Mouse (Mus musculus) heart, embryonic 10.5 days (tissue): ENCODE data around the gene Skp2. TPM values are rescaled to one million over a fixed set of nuclear protein-coding genes. Genes with fewer than 3 reads are reported as not detected.

Experiments used
- DNase-seq: peaks from one replicate; pipeline ENCODE4 v3.0.0-alpha.2; 2017; ENCODE audit warnings: low spot score
- H3K27ac ChIP-seq: fragments of 300-500 bp; sonication (generic); 2 replicates; pipeline ENCODE4 v1.5.1; 2016; ENCODE audit warnings: mild to moderate bottlenecking
- H3K27me3 ChIP-seq: fragments of 300-500 bp; sonication (generic); 2 replicates; pipeline ENCODE4 v1.6.1; 2016; ENCODE audit warnings: mild to moderate bottlenecking; ENCODE audit not compliant: poor library complexity, insufficient read depth, severe bottlenecking
- H3K36me3 ChIP-seq: fragments of 300-500 bp; sonication (generic); 2 replicates; pipeline ENCODE4 v1.6.1; 2016; ENCODE audit warnings: mild to moderate bottlenecking, moderate library complexity
- H3K4me1 ChIP-seq: fragments of 300-500 bp; sonication (generic); 2 replicates; pipeline ENCODE4 v1.6.1; 2016; ENCODE audit warnings: mild to moderate bottlenecking
- H3K4me3 ChIP-seq: fragments of 300-500 bp; sonication (generic); 2 replicates; pipeline ENCODE4 v1.5.1; 2016; ENCODE audit warnings: mild to moderate bottlenecking, moderate library complexity
- H3K9me3 ChIP-seq: fragments of 300-500 bp; sonication (generic); 2 replicates; pipeline ENCODE4 v1.6.1; 2016; ENCODE audit warnings: mild to moderate bottlenecking, moderate library complexity
- WGBS: fragments of 180-500 bp; shearing (Covaris S2); methylation state at CpG from one replicate; pipeline ENCODE4 v1.1.7; 2016; 5-methylcytosine and 5-hydroxymethylcytosine counted together
- polyA plus RNA-seq: library from polyadenylated mRNA; unstranded; fragments of >200 nt; fragmentation: Nextera tagmentation; extraction: Ambion mirVana; gene quantifications from 2 replicates; pipeline ENCODE4 v1.2.1, GENCODE M21; 2016

Skp2 gene
- polyA plus RNA-seq, 1 experiment from 2014 or later = 76.3 TPM

DNA sequence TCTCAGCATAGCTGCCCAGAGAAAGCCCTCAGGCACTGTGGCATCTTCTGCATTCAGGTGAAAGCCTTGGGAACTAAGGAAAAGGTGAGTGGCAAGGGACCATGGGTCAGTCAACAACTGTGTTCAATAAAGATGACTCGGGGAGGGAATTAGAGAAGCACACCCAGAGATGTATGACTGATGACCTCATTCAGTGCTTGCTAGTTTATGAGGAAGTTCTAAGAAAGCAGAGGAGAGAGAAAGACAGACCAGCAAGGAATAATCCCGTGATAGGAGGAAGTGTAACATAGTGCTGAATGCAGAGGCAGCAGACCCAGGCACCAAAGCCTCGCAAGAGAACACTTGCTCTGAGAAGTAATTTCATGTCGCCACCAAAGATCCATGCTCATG is 23.7 kb downstream of the Skp2 start:
- 85% methylated on average over 4 of the region's 4 CpGs for WGBS
- no peak for DNase-seq
- Histone ChIP-seq H3K27ac (no peak overlapping the region), H3K27me3 (no peaks in the 10 kb centered on the region), H3K9me3 (no peaks in the 10 kb centered on the region), H3K36me3 (peaks cover 77% of the 10 kb centered on the region), H3K4me1 (0 out of 2 replicates have a peak, but pooled peaks cover 6% of the 10 kb centered on the region), H3K4me3 (no peak overlapping the region)

DNA sequence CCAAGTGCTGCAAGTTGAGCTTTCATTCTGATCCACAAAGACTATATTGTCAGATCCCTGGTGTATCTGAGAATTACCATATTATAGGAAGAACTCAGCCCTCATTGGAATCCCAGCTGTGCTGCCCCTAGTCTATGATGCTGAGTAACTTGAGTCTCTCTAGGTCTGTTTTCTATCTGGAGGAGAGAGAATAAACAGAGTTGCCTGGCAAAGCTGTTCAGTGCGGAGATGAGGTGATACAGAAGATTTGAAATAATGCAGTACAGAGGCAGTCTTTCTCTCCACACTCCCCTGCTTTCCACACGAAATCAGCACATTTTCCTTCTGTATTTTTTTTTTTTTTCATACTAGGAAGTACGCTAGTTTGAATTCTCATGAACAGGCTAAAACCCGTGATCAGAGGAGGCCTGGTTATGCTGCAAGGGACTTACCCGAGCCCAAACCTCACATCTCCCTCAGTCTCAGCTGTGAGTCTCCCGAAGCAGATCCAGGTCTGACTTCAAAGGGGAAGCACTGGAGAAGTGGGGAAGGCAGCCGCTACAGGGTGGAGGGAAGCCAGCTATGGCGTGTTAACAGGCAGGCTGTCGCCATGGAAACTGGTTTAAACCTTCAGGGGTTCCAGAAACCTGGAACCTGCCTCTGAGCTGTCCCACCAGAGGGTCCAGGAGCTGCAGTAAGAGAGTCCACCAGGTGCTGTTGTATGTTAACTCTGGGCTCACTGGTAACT is 24.3 kb downstream of the Skp2 start:
- Histone ChIP-seq H3K4me1 (0 out of 2 replicates have a peak, but pooled peaks cover 6% of the 10 kb centered on the region), H3K4me3 (no peak overlapping the region), H3K36me3 (peaks cover 76% of the 10 kb centered on the region), H3K9me3 (no peaks in the 10 kb centered on the region), H3K27me3 (no peaks in the 10 kb centered on the region), H3K27ac (no peak overlapping the region)
- no peak for DNase-seq
- 78% methylated on average over 9 of the region's 9 CpGs for WGBS

DNA sequence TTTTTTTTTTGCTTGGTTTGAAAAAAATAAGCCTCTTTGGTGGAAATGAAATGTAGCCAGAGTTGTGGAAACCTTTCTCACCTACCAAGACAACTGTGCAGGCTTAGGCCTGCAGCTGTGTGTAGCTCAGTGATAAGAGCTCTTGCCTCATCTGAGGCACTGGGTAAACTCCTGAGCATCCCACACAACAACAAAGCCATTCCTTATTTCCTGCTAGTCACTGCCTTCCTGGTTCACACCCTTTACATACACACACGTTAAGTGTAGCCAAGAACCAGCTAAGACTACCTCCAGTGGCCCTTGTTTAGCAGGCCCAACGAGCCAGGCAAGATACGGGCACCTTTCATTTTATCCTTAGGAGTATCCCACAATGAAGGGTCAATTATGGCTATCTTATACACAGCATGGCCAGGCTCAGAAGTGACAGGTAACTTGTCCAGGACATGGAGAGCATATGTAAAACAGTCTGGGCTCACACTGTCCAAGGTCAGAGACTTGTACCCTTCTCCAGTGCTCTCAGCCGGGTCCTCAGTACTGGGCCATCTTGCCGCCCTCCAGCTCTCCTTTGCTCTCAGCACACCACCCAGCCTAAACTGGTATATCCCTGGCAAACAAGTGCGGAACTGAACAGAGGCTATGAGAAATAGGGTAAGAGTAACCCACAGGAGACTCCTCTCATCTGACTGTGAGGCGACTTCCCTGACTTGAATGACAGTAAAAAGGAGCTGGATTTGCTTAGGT is 28.0 kb downstream of the Skp2 start:
- no peak for DNase-seq
- 91% methylated on average over 7 of the region's 7 CpGs for WGBS
- Histone ChIP-seq H3K4me3 (no peak overlapping the region), H3K27me3 (no peaks in the 10 kb centered on the region), H3K4me1 (no peaks in the 10 kb centered on the region), H3K27ac (no peak overlapping the region), H3K9me3 (no peaks in the 10 kb centered on the region), H3K36me3 (peaks cover 90% of the 10 kb centered on the region)

DNA sequence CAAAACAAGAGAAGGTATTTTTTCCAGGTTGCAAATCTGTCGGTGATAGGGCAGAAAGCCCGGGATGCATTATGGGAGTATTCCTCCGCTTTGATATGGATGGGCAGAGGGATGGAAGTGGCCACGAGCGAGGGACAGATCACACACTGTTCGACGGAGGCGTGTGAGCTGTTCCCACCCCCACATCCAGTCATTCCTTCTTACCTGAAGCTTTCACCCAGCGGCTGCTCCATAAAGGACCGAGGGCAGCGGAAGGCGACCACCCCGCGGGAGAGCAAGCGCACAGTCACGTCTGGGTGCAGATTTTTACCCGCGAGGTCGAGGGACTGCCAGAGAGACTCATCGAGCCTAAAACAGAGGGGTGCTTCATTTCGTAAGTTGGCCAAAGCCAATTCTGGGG is 30.4 kb downstream of the Skp2 start:
- H3K27me3 ChIP-seq = no peaks in the 10 kb centered on the region
- no peak for DNase-seq
- WGBS = 93% methylated on average over 21 of the region's 21 CpGs
- H3K27ac ChIP-seq = no peak overlapping the region
- peaks cover 90% of the 10 kb centered on the region for H3K36me3 ChIP-seq
- H3K4me1 ChIP-seq = no peaks in the 10 kb centered on the region
- H3K4me3 ChIP-seq = no peak overlapping the region
- H3K9me3 ChIP-seq = no peaks in the 10 kb centered on the region

DNA sequence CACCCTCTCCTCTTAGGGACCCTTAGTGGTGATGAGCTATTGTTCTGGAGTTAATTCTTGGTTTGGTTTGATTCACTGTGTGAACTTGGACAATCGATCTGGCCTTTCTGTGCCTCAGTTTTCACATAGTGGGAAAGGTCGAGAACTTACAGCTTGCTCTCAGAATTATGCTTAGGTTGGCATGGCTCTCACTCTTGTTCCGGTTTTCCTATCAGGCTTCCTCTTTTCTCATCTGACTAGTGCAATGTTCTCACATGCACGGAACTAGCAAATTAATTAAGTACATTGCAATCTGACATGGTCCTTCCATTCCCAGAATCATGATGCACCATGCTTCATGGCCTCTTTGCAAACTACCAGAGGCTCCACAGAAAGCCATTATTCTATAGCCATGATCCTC is 32.2 kb downstream of the Skp2 start:
- no peak for DNase-seq
- WGBS = 92% methylated on average over 4 of the region's 4 CpGs
- H3K27ac ChIP-seq = no peak overlapping the region
- H3K4me1 ChIP-seq = no peaks in the 10 kb centered on the region
- H3K27me3 ChIP-seq = no peaks in the 10 kb centered on the region
- H3K4me3 ChIP-seq = no peak overlapping the region
- no peaks in the 10 kb centered on the region for H3K9me3 ChIP-seq
- H3K36me3 ChIP-seq = peaks cover 91% of the 10 kb centered on the region

DNA sequence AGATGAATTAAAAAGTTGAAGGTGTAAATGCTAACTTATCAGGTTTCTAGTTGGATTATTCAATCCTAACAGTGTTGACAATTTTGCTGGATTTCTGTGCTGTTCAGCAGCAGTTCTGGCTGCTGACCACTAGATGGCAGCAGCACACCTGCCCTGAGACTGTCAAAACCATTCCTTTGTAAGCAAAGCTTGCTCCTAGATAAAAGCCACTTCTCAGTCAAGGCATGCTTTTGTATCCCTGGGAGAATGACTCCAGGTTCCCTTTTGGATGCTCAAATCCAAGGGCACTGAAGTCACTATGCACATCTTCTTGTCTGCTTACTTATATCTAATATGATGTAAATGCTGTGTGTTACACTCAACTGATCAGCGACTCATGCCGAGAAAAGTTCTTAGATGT is 35.1 kb downstream of the Skp2 start:
- Histone ChIP-seq H3K9me3 (no peaks in the 10 kb centered on the region), H3K36me3 (peaks cover 93% of the 10 kb centered on the region), H3K4me3 (no peak overlapping the region), H3K27ac (no peak overlapping the region), H3K27me3 (no peaks in the 10 kb centered on the region), H3K4me1 (no peaks in the 10 kb centered on the region)
- no peak for DNase-seq
- WGBS = 94% methylated on average over 2 of the region's 2 CpGs

DNA sequence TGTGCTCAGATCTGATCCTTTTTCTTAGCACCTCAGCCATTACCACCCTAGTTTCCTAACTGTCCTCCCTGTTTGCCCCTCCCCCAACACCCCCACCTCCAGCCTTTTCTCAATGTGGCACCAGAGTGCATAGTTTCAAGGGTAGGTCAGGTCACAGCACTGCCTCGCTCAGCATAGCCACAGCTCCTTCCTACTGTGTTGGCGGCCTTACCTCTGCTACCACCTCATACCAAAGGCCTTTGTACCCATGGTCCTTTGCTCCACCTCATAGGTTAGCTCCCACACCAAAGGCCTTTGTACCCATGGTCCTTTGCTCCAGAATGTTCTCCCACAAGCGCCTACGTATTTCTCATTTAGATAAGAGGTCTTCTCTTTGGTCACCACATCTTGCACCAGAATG is 36.4 kb downstream of the Skp2 start:
- Histone ChIP-seq H3K27me3 (no peaks in the 10 kb centered on the region), H3K9me3 (no peaks in the 10 kb centered on the region), H3K4me1 (no peaks in the 10 kb centered on the region), H3K36me3 (peaks cover 93% of the 10 kb centered on the region), H3K27ac (no peak overlapping the region), H3K4me3 (no peak overlapping the region)
- no peak for DNase-seq
- WGBS = 86% methylated on average over 4 of the region's 4 CpGs

DNA sequence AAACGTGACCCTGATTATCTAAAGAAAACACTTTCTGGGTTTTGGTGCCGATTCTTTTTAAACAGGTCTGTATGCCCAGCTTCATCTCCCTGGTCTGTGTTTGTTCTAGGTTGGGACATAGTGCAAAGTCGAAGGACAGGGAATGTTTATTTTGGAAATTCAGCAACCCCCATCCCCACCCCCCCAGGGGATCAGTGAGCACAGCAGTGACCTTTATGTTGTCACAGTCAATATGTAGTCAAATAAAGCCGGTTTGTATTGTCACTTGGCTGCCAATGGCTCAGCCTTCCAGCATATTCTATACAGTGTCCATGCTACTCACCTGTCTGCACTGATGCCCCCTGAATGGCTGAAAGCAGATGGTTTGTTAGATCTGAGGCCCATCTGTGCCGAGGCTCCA is 40.6 kb downstream of the Skp2 start:
- DNase-seq = no peak
- no peak overlapping the region for H3K27ac ChIP-seq
- WGBS = 69% methylated on average over 5 of the region's 5 CpGs
- no peak overlapping the region for H3K4me3 ChIP-seq
- H3K36me3 ChIP-seq = peaks cover 88% of the 10 kb centered on the region
- no peaks in the 10 kb centered on the region for H3K27me3 ChIP-seq
- H3K4me1 ChIP-seq = no peaks in the 10 kb centered on the region
- no peaks in the 10 kb centered on the region for H3K9me3 ChIP-seq

DNA sequence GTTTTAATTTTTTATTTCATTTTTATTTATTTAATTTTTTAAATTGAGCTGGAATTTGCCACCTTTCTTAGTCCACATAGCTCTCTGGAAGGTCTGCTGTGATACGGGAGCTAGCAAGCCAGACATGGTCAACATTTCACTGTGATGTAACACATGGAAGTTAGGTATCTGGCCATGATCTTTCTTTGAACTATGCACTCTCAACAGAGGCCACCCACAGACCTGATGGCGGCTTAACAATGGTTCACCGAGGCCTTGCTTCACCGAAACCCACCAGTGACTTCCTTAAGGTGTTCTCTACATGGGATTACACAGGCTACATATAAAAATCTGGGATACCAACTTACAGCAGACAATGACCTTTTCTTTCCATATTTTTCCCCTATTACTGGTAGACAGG is 41.1 kb downstream of the Skp2 start:
- Histone ChIP-seq H3K27me3 (no peaks in the 10 kb centered on the region), H3K9me3 (no peaks in the 10 kb centered on the region), H3K4me1 (no peaks in the 10 kb centered on the region), H3K27ac (no peak overlapping the region), H3K4me3 (no peak overlapping the region), H3K36me3 (peaks cover 83% of the 10 kb centered on the region)
- no peak for DNase-seq
- 80% methylated on average over 4 of the region's 4 CpGs for WGBS

DNA sequence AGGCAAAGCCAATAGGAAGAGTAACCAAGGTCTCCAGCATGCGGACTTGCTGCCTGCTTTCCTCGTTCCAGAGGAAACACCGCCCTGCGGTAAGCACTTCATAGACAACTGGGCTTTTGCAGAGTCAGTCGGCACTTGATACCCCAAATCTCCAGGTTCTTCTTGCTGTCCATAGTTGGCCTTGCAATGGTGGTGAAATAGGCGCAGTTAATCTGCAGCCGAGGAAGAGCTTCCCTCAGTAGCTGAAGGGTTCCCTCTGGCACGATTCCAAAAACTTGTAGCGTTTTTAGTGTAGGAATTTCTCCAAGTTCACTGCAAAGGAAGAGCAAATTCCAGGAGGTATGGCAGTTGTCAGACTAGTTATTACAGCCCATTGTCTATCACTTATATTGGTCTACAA is 41.7 kb downstream of the Skp2 start:
- DNase-seq = no peak
- no peaks in the 10 kb centered on the region for H3K27me3 ChIP-seq
- WGBS = 78% methylated on average over 9 of the region's 9 CpGs
- no peaks in the 10 kb centered on the region for H3K9me3 ChIP-seq
- H3K27ac ChIP-seq = no peak overlapping the region
- no peaks in the 10 kb centered on the region for H3K4me1 ChIP-seq
- no peak overlapping the region for H3K4me3 ChIP-seq
- peaks cover 78% of the 10 kb centered on the region for H3K36me3 ChIP-seq

DNA sequence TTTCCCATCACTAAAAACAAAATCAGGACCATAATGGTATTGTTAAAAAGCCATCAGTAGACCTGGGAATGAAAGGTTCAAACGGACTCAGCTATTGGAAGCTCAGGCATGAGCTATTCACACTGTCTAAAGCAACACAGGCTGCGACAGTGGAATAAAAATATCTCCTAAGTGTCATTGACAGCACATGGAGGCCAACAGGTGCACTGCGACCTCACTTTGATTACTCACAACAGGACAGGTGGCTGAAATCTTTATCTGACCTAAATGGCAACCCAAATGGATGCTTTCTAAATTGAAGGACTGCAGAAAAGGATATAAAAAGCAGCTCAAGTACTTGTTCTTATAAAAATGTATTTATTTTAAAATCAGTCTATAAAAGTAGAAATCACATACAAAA is 43.6 kb downstream of the Skp2 start:
- Histone ChIP-seq H3K27me3 (no peaks in the 10 kb centered on the region), H3K9me3 (no peaks in the 10 kb centered on the region), H3K4me3 (no peak overlapping the region), H3K4me1 (no peaks in the 10 kb centered on the region), H3K27ac (no peak overlapping the region), H3K36me3 (peaks cover 78% of the 10 kb centered on the region)
- no peak for DNase-seq
- WGBS = 80% methylated on average over 3 of the region's 3 CpGs

DNA sequence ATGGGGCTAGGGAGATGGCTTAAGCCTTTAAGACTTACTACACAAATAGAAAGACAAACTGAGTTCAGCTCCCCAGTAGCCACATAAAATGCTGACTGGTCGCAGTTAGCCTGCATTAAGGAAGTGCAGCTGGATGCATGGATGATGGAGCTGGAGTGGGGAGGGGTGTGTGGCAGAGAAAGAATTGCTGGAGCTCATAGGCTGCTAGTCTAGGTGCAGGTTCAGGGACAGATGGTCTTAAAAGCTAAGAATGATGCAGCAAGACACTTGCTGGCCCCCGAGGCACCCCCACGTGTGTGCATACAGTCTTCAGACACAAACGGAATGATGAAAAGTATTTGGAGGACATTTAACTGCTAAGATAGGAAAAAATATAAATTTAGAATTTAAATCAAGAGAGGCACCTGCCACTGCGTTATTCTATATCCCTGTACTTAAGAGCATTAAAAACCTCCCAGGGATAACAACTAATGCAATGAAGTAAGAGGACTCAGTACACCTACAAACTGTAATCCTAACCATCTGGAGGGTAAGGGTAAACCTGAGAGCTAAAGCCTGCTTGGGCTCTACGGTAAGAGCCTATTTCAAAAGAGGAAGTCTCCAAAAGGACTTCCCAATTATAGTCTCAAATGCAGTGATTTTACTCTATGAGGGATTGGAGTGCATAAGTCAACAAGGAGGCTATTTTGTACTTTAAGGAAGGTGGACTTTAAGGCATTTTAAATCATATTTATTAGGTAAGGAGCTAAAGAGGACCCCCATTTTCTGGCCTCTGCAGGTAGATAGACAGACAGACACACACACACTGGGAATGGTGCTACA is 44.5 kb downstream of the Skp2 start:
- Histone ChIP-seq H3K36me3 (peaks cover 77% of the 10 kb centered on the region), H3K27me3 (no peaks in the 10 kb centered on the region), H3K4me1 (no peaks in the 10 kb centered on the region), H3K27ac (no peak overlapping the region), H3K9me3 (no peaks in the 10 kb centered on the region), H3K4me3 (no peak overlapping the region)
- 89% methylated on average over 6 of the region's 6 CpGs for WGBS
- no peak for DNase-seq
